Mouse (Mus musculus) liver, embryonic 13.5 days (tissue): ENCODE results near the gene Meis1. TPM values are rescaled to one million over a fixed set of nuclear protein-coding genes. Genes with fewer than 3 reads are reported as not detected.

Source experiments
- ATAC-seq: fragments of 200-750 bp; cut with Nextera tagmentation; 2 replicates; pipeline ENCODE4 v1.8.0; 2017; ENCODE audit warnings: low read depth, mild to moderate bottlenecking, moderate number of reproducible peaks, moderate library complexity
- DNase-seq: peaks from one replicate; pipeline ENCODE4 v3.0.0; 2022
- H3K27ac ChIP-seq: fragments of 300-500 bp; sonication (generic); 2 replicates; pipeline ENCODE4 v1.5.1; 2015; ENCODE audit warnings: moderate library complexity, mild to moderate bottlenecking, inconsistent platforms
- H3K27me3 ChIP-seq: fragments of 300-500 bp; sonication (generic); 2 replicates; pipeline ENCODE4 v1.6.1; 2015; ENCODE audit warnings: mild to moderate bottlenecking, inconsistent platforms
- H3K36me3 ChIP-seq: fragments of 300-500 bp; sonication (generic); 2 replicates; pipeline ENCODE4 v1.6.1; 2015; ENCODE audit warnings: mild to moderate bottlenecking, inconsistent platforms
- H3K4me1 ChIP-seq: fragments of 300-500 bp; sonication (generic); replicated peaks from 2 replicates; pipeline ENCODE4 v1.6.1; 2015; ENCODE audit warnings: inconsistent platforms
- H3K4me2 ChIP-seq: fragments of 300-500 bp; sonication (generic); 2 replicates; pipeline ENCODE4 v1.6.1; 2015; ENCODE audit warnings: inconsistent platforms, mild to moderate bottlenecking, moderate library complexity
- H3K4me3 ChIP-seq: fragments of 300-500 bp; sonication (generic); replicated peaks from 2 replicates; pipeline ENCODE4 v1.5.1; 2015; ENCODE audit warnings: mild to moderate bottlenecking, inconsistent platforms
- H3K9ac ChIP-seq: fragments of 300-500 bp; sonication (generic); 2 replicates; pipeline ENCODE4 v1.6.1; 2015; ENCODE audit warnings: mild to moderate bottlenecking, inconsistent platforms
- H3K9me3 ChIP-seq: fragments of 300-500 bp; sonication (generic); replicated peaks from 2 replicates; pipeline ENCODE4 v1.6.1; 2016; ENCODE audit warnings: inconsistent platforms
- WGBS: fragments of 180-500 bp; shearing (Covaris S2); methylation state at CpG from one replicate; pipeline ENCODE4 v1.1.7; 2015; ENCODE audit not compliant: insufficient replicate concordance; 5-methylcytosine and 5-hydroxymethylcytosine counted together
- polyA plus RNA-seq: library from polyadenylated mRNA; unstranded; fragments of >200 nt; fragmentation: Nextera tagmentation; extraction: Ambion mirVana; gene quantifications from 2 replicates; pipeline ENCODE4 v1.2.1, GENCODE M21; 2015

Meis1 gene
- polyA plus RNA-seq, 1 experiment from 2014 or later = 10.7 TPM

GRCm38 (mm10) chr11:18878748-18879455, 139.9 kb downstream of the Meis1 start:
- DNase-seq = no peak
- H3K27me3 ChIP-seq = peaks cover 47% of the 10 kb centered on the region
- H3K27ac ChIP-seq = no peak overlapping the region
- peak overlapping the region; percentile 28; the same call in 1 of the 2 replicates for H3K9ac ChIP-seq
- H3K4me3 ChIP-seq = peak overlapping the region; percentile 56
- H3K36me3 ChIP-seq = peaks cover 3% of the 10 kb centered on the region; the same call in 1 of the 2 replicates
- peak overlapping the region; percentile 68 for H3K4me2 ChIP-seq
- 5% methylated on average over 13 of the region's 13 CpGs for WGBS
- H3K9me3 ChIP-seq = no peaks in the 10 kb centered on the region
- ATAC-seq = no peak
- H3K4me1 ChIP-seq = peaks cover 26% of the 10 kb centered on the region

- Histone ChIP-seq H3K4me3 (peak overlapping the region; percentile 56), H3K36me3 (peaks cover 3% of the 10 kb centered on the region; the same call in 1 of the 2 replicates), H3K9me3 (no peaks in the 10 kb centered on the region), H3K9ac (peak overlapping the region; percentile 50), H3K4me2 (peak overlapping the region; percentile 68), H3K27ac (peak overlapping the region; percentile 55), H3K27me3 (peaks cover 52% of the 10 kb centered on the region), H3K4me1 (peaks cover 24% of the 10 kb centered on the region)
- DNase-seq (no peak), ATAC-seq (no peak)
- WGBS = under 1% methylated on average over 18 of the region's 18 CpGs
Measured at GRCm38 (mm10) chr11:18878016-18878415, 140.8 kb downstream of the Meis1 start.

GRCm38 (mm10) chr11:18877626-18878011, 141.2 kb downstream of the Meis1 start:
- Histone ChIP-seq H3K9ac (peak overlapping the region; percentile 50; the same call in 1 of the 2 replicates), H3K4me1 (peaks cover 24% of the 10 kb centered on the region), H3K4me3 (peak overlapping the region; percentile 56), H3K27ac (peak overlapping the region; percentile 55), H3K36me3 (peaks cover 3% of the 10 kb centered on the region; the same call in 1 of the 2 replicates), H3K4me2 (peak overlapping the region; percentile 68), H3K9me3 (no peaks in the 10 kb centered on the region), H3K27me3 (peaks cover 55% of the 10 kb centered on the region)
- WGBS = under 1% methylated on average over 22 of the region's 27 CpGs
- peak; percentile 58 for ATAC-seq
- peak; percentile 9 for DNase-seq

GRCm38 (mm10) chr11:18876886-18877625, 141.7 kb downstream of the Meis1 start:
- H3K27me3 ChIP-seq = peaks cover 60% of the 10 kb centered on the region
- H3K4me1 ChIP-seq = peaks cover 24% of the 10 kb centered on the region
- peak overlapping the region; percentile 68 for H3K4me2 ChIP-seq
- DNase-seq (no peak), ATAC-seq (peak; percentile 42; the same call in 1 of the 2 replicates)
- H3K9me3 ChIP-seq = no peaks in the 10 kb centered on the region
- H3K27ac ChIP-seq = no peak overlapping the region
- peaks cover 3% of the 10 kb centered on the region; the same call in 1 of the 2 replicates for H3K36me3 ChIP-seq
- H3K4me3 ChIP-seq = peak overlapping the region; percentile 56
- peak overlapping the region; percentile 50 for H3K9ac ChIP-seq
- WGBS = under 1% methylated on average over 40 of the region's 40 CpGs

GRCm38 (mm10) chr11:18875911-18876885, 142.6 kb downstream of the Meis1 start:
- H3K9me3 ChIP-seq = no peaks in the 10 kb centered on the region
- no peaks in the 10 kb centered on the region for H3K36me3 ChIP-seq
- H3K9ac ChIP-seq = peak overlapping the region; percentile 50; the same call in 1 of the 2 replicates
- peak overlapping the region; percentile 56 for H3K4me3 ChIP-seq
- H3K27me3 ChIP-seq = peaks cover 69% of the 10 kb centered on the region
- ATAC-seq = peak; percentile 14; the same call in 1 of the 2 replicates
- H3K4me2 ChIP-seq = peak overlapping the region; percentile 68
- DNase-seq = no peak
- peaks cover 30% of the 10 kb centered on the region for H3K4me1 ChIP-seq
- 10% methylated on average over 27 of the region's 27 CpGs for WGBS
- no peak overlapping the region for H3K27ac ChIP-seq

GRCm38 (mm10) chr11:18875001-18875902, 143.5 kb downstream of the Meis1 start:
- H3K4me3 ChIP-seq = peak overlapping the region; percentile 27
- no peak for DNase-seq
- no peak for ATAC-seq

GRCm38 (mm10) chr11:18874278-18875000, 144.3 kb downstream of the Meis1 start:
- Histone ChIP-seq H3K4me2 (peak overlapping the region; percentile 68), H3K36me3 (no peaks in the 10 kb centered on the region), H3K4me1 (peaks cover 30% of the 10 kb centered on the region), H3K27me3 (peaks cover 86% of the 10 kb centered on the region), H3K9ac (no peak overlapping the region), H3K4me3 (peak overlapping the region; percentile 27), H3K27ac (no peak overlapping the region), H3K9me3 (no peaks in the 10 kb centered on the region)
- no peak for ATAC-seq
- WGBS = 2% methylated on average over 18 of the region's 18 CpGs
- no peak for DNase-seq

More at GRCm38 (mm10) chr11:18875001-18875902, 143.5 kb downstream of the Meis1 start:
- 3% methylated on average over 27 of the region's 27 CpGs for WGBS
- no peaks in the 10 kb centered on the region for H3K36me3 ChIP-seq
- H3K27ac ChIP-seq = no peak overlapping the region
- no peaks in the 10 kb centered on the region for H3K9me3 ChIP-seq
- H3K27me3 ChIP-seq = peaks cover 78% of the 10 kb centered on the region
- H3K4me1 ChIP-seq = peaks cover 30% of the 10 kb centered on the region
- no peak overlapping the region for H3K9ac ChIP-seq
- peak overlapping the region; percentile 68 for H3K4me2 ChIP-seq

- no peak overlapping the region for H3K4me3 ChIP-seq
- H3K27ac ChIP-seq = no peak overlapping the region
- no peak overlapping the region for H3K4me2 ChIP-seq
- 8% methylated on average over 9 of the region's 9 CpGs for WGBS
- no peaks in the 10 kb centered on the region for H3K9me3 ChIP-seq
- DNase-seq = no peak
- no peak for ATAC-seq
- no peaks in the 10 kb centered on the region for H3K36me3 ChIP-seq
- H3K9ac ChIP-seq = no peak overlapping the region
- H3K27me3 ChIP-seq = peaks cover 89% of the 10 kb centered on the region
- peaks cover 30% of the 10 kb centered on the region for H3K4me1 ChIP-seq
Measured at GRCm38 (mm10) chr11:18873451-18874277, 145.1 kb downstream of the Meis1 start.

- Histone ChIP-seq H3K36me3 (no peaks in the 10 kb centered on the region), H3K4me1 (peaks cover 30% of the 10 kb centered on the region), H3K27me3 (peaks cover 86% of the 10 kb centered on the region), H3K4me3 (no peak overlapping the region), H3K9ac (no peak overlapping the region), H3K27ac (no peak overlapping the region), H3K4me2 (no peak overlapping the region), H3K9me3 (no peaks in the 10 kb centered on the region)
- WGBS = 22% methylated on average over 3 of the region's 3 CpGs
- DNase-seq (no peak), ATAC-seq (no peak)
Measured at GRCm38 (mm10) chr11:18872793-18873192, 146.0 kb downstream of the Meis1 start.
